Mouse (Mus musculus): ENCODE data around the gene Trp53rka.
A peak's percentile ranks its signal among the peaks of the same experiment; 100 is the strongest.

Gene Trp53rka

GRCm38 (mm10) chr2:165485826-165486225, 7.3 kb downstream of the Trp53rka start:
- no peak for DNase-seq

GRCm38 (mm10) chr2:165484152-165484551, 9.0 kb downstream of the Trp53rka start:
- DNase-seq: no peak

GRCm38 (mm10) chr2:165482003-165482402, 11.1 kb downstream of the Trp53rka start:
- no peak for DNase-seq

GRCm38 (mm10) chr2:165475850-165476249, 17.3 kb downstream of the Trp53rka start:
- DNase-seq: no peak

- DNase-seq: no peak
Measured at GRCm38 (mm10) chr2:165475412-165475811, 17.7 kb downstream of the Trp53rka start.

GRCm38 (mm10) chr2:165473003-165473402, 20.1 kb downstream of the Trp53rka start, which contains the start of gene Slc13a3:
Gene Slc13a3, minus strand, starts transcription at chr2:165473230.
- peak; percentile 66 for DNase-seq

GRCm38 (mm10) chr2:165471943-165472342, 21.2 kb downstream of the Trp53rka start:
- no peak for DNase-seq

GRCm38 (mm10) chr2:165470167-165470566, 23.0 kb downstream of the Trp53rka start:
- DNase-seq: peak; percentile 46

GRCm38 (mm10) chr2:165467824-165468452, 25.2 kb downstream of the Trp53rka start:
- peak; percentile 15 for DNase-seq

GRCm38 (mm10) chr2:165459663-165460062, 33.5 kb downstream of the Trp53rka start:
- DNase-seq: peak; percentile 32

- no peak for DNase-seq
Measured at GRCm38 (mm10) chr2:165458189-165458588, 34.9 kb downstream of the Trp53rka start.

- peak; percentile 63 for DNase-seq
Measured at GRCm38 (mm10) chr2:165456710-165457109, 36.4 kb downstream of the Trp53rka start.

- DNase-seq: no peak
Measured at GRCm38 (mm10) chr2:165452730-165453693, 40.1 kb downstream of the Trp53rka start.

- no peak for DNase-seq
Measured at GRCm38 (mm10) chr2:165448475-165448874, 44.6 kb downstream of the Trp53rka start.

GRCm38 (mm10) chr2:165444861-165445260, 48.3 kb downstream of the Trp53rka start:
- no peak for DNase-seq

GRCm38 (mm10) chr2:165442981-165443380, 50.1 kb downstream of the Trp53rka start:
- no peak for DNase-seq

- no peak for DNase-seq
Measured at GRCm38 (mm10) chr2:165441613-165442012, 51.5 kb downstream of the Trp53rka start.

Measured in embryo, embryonic 11 days (tissue).